Mouse (Mus musculus): ENCODE measurements at regions not wholly inside any gene's neighbourhood (a gene's known extent, or its start where the extent isn't known, plus 50 kb on each side); places are given as distances from the start of the nearest gene placed in this dataset.

GRCm38 (mm10) chr6:51024756-51025155, 370.5 kb upstream of the Npvf start:
- WGBS: 79% methylated on average over 3 of the region's 3 CpGs
- TF ChIP-seq CTCF (IDR thresholded peaks at IDR 0.05; ENCODE audit: insufficient read depth, low read length) (no peak), POLR2A (IDR thresholded peaks at IDR 0.05; ENCODE audit: borderline replicate concordance, extremely low read depth, low read depth, low read length) (no peak)
- no peaks in the 10 kb centered on the region for H3K4me1 ChIP-seq (ENCODE audit: control insufficient read depth, insufficient read depth, low read length)
- no peak for DNase-seq
- H3K4me3 ChIP-seq (replicated peaks; ENCODE audit: extremely low read depth, low read depth, low read length): no peak overlapping the region

DNA sequence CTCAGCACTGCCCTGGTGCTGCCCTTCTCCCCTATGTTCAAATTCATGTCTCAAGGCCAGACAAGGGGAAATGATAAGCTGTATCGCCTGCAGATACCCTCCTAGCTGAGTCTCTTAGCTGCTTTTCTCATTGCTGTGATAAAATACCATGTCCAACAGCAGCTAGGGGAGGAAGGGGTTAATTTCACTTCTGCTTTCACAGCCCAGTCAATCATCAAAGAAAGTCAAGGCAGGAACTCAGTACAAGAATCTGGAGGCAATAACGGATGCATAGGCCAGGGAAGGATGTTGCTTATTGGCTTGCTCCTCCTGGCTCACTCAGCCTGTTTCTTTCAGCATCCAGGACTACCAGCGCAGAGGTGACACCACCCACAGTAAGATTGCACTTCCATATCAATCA, 371.2 kb upstream of the Npvf start:
- Histone ChIP-seq H3K4me3 (replicated peaks; ENCODE audit: extremely low read depth, low read depth, low read length) (no peak overlapping the region), H3K4me1 (ENCODE audit: control insufficient read depth, insufficient read depth, low read length) (no peaks in the 10 kb centered on the region)
- TF ChIP-seq CTCF (IDR thresholded peaks at IDR 0.05; ENCODE audit: insufficient read depth, low read length) (no peak), POLR2A (IDR thresholded peaks at IDR 0.05; ENCODE audit: borderline replicate concordance, extremely low read depth, low read depth, low read length) (no peak)
- 59% methylated on average over 3 of the region's 3 CpGs for WGBS
- DNase-seq: no peak

- Histone ChIP-seq H3K4me3 (replicated peaks; ENCODE audit: extremely low read depth, low read depth, low read length) (no peak overlapping the region), H3K4me1 (ENCODE audit: control insufficient read depth, insufficient read depth, low read length) (no peaks in the 10 kb centered on the region)
- DNase-seq: no peak
- TF ChIP-seq POLR2A (IDR thresholded peaks at IDR 0.05; ENCODE audit: borderline replicate concordance, extremely low read depth, low read depth, low read length): no peak
- no peak for TF ChIP-seq CTCF (IDR thresholded peaks at IDR 0.05; ENCODE audit: insufficient read depth, low read length)
- 76% methylated on average over 2 of the region's 2 CpGs for WGBS
Measured at GRCm38 (mm10) chr6:51027296-51027695, 373.1 kb upstream of the Npvf start.

GRCm38 (mm10) chr6:51029516-51029915, 375.3 kb upstream of the Npvf start:
- TF ChIP-seq POLR2A (IDR thresholded peaks at IDR 0.05; ENCODE audit: borderline replicate concordance, extremely low read depth, low read depth, low read length) (no peak), CTCF (IDR thresholded peaks at IDR 0.05; ENCODE audit: insufficient read depth, low read length) (no peak)
- no peak for DNase-seq
- H3K4me1 ChIP-seq (ENCODE audit: control insufficient read depth, insufficient read depth, low read length): no peaks in the 10 kb centered on the region
- 55% methylated on average over 3 of the region's 3 CpGs for WGBS
- H3K4me3 ChIP-seq (replicated peaks; ENCODE audit: extremely low read depth, low read depth, low read length): no peak overlapping the region

GRCm38 (mm10) chr6:51029953-51030352, 375.7 kb upstream of the Npvf start:
- no peaks in the 10 kb centered on the region for H3K4me1 ChIP-seq (ENCODE audit: control insufficient read depth, insufficient read depth, low read length)
- DNase-seq: no peak
- no peak overlapping the region for H3K4me3 ChIP-seq (replicated peaks; ENCODE audit: extremely low read depth, low read depth, low read length)
- no peak for TF ChIP-seq CTCF (IDR thresholded peaks at IDR 0.05; ENCODE audit: insufficient read depth, low read length)
- no peak for TF ChIP-seq POLR2A (IDR thresholded peaks at IDR 0.05; ENCODE audit: borderline replicate concordance, extremely low read depth, low read depth, low read length)
- 91% methylated on average over 3 of the region's 3 CpGs for WGBS

GRCm38 (mm10) chr6:51033835-51034234, 379.6 kb upstream of the Npvf start:
- TF ChIP-seq CTCF (IDR thresholded peaks at IDR 0.05; ENCODE audit: insufficient read depth, low read length) (no peak), POLR2A (IDR thresholded peaks at IDR 0.05; ENCODE audit: borderline replicate concordance, extremely low read depth, low read depth, low read length) (no peak)
- H3K4me1 ChIP-seq (ENCODE audit: control insufficient read depth, insufficient read depth, low read length): peaks cover 10% of the 10 kb centered on the region
- no peak overlapping the region for H3K4me3 ChIP-seq (replicated peaks; ENCODE audit: extremely low read depth, low read depth, low read length)
- no peak for DNase-seq
- 76% methylated on average over 6 of the region's 6 CpGs for WGBS

- TF ChIP-seq CTCF (IDR thresholded peaks at IDR 0.05; ENCODE audit: insufficient read depth, low read length) (no peak), POLR2A (IDR thresholded peaks at IDR 0.05; ENCODE audit: borderline replicate concordance, extremely low read depth, low read depth, low read length) (no peak)
- no peak overlapping the region for H3K4me3 ChIP-seq (replicated peaks; ENCODE audit: extremely low read depth, low read depth, low read length)
- WGBS: 33% methylated on average over 4 of the region's 4 CpGs
- H3K4me1 ChIP-seq (ENCODE audit: control insufficient read depth, insufficient read depth, low read length): peaks cover 10% of the 10 kb centered on the region
- no peak for DNase-seq
Measured at GRCm38 (mm10) chr6:51036074-51036473, 381.8 kb upstream of the Npvf start.

GRCm38 (mm10) chr6:51036553-51036952, 382.3 kb upstream of the Npvf start:
- 15% methylated on average over 1 of the region's 1 CpGs for WGBS
- H3K4me1 ChIP-seq (ENCODE audit: control insufficient read depth, insufficient read depth, low read length): peaks cover 10% of the 10 kb centered on the region
- no peak overlapping the region for H3K4me3 ChIP-seq (replicated peaks; ENCODE audit: extremely low read depth, low read depth, low read length)
- DNase-seq: no peak
- TF ChIP-seq POLR2A (IDR thresholded peaks at IDR 0.05; ENCODE audit: borderline replicate concordance, extremely low read depth, low read depth, low read length): no peak
- TF ChIP-seq CTCF (IDR thresholded peaks at IDR 0.05; ENCODE audit: insufficient read depth, low read length): no peak

GRCm38 (mm10) chr6:51036956-51037355, 382.7 kb upstream of the Npvf start:
- no peak for DNase-seq
- Histone ChIP-seq H3K4me1 (ENCODE audit: control insufficient read depth, insufficient read depth, low read length) (peaks cover 10% of the 10 kb centered on the region), H3K4me3 (replicated peaks; ENCODE audit: extremely low read depth, low read depth, low read length) (no peak overlapping the region)
- TF ChIP-seq CTCF (IDR thresholded peaks at IDR 0.05; ENCODE audit: insufficient read depth, low read length): no peak
- no peak for TF ChIP-seq POLR2A (IDR thresholded peaks at IDR 0.05; ENCODE audit: borderline replicate concordance, extremely low read depth, low read depth, low read length)
- WGBS: 40% methylated on average over 4 of the region's 4 CpGs

GRCm38 (mm10) chr6:51039486-51040180, 385.4 kb upstream of the Npvf start:
- DNase-seq: no peak
- Histone ChIP-seq H3K4me3 (replicated peaks; ENCODE audit: extremely low read depth, low read depth, low read length) (no peak overlapping the region), H3K4me1 (ENCODE audit: control insufficient read depth, insufficient read depth, low read length) (peaks cover 10% of the 10 kb centered on the region)
- TF ChIP-seq CTCF (IDR thresholded peaks at IDR 0.05; ENCODE audit: insufficient read depth, low read length) (no peak), POLR2A (IDR thresholded peaks at IDR 0.05; ENCODE audit: borderline replicate concordance, extremely low read depth, low read depth, low read length) (no peak)
- WGBS: 89% methylated on average over 20 of the region's 20 CpGs

Measured in lung, adult 2 months (tissue).